Mouse (Mus musculus): ENCODE data around the gene Macrod2.

DNA sequence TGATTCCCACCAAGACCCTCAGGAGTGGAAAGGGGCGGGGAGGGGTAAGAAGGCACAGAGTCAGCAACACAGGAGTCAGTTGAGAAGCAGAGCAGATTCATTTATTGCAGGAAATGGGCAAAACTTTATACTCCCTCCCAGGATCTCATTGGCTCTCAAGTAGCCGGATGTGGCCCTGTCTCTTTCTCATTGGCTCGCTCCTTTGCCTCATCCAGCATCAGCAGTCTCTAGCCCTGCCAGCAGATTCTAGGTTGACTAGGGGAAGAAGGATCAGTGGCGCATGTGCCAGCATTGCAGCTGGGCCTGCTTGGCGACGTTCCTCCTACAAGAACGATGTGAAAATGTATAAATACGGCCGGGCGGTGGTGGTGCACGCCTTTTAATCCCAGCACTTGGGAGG lies 378.3 kb downstream of the Macrod2 start:
- TF ChIP-seq POLR2A (IDR thresholded peaks at IDR 0.05; ENCODE audit: extremely low read depth, insufficient read depth, low read length) (no peak), CTCF (IDR thresholded peaks at IDR 0.05; ENCODE audit: low read depth, low read length) (no peak)
